Mouse (Mus musculus) spleen, adult 2 months (tissue): ENCODE measurements at regions not wholly inside any gene's neighbourhood (a gene's known extent, or its start where the extent isn't known, plus 50 kb on each side); places are given as distances from the start of the nearest gene placed in this dataset.

ENCODE experiments used
- DNase-seq, 2 experiments: peaks; one replicate each; pipeline versions ENCODE4 v3.0.0 to v3.0.0-alpha.2; 2012 to 2021; ENCODE audit warnings: low spot score in 2 of 2, low read depth in 1 of 2
- H3K27ac ChIP-seq: fragments of 200-500 bp; 2 replicates; pipeline ENCODE4 v1.5.1; 2012; ENCODE audit warnings: low read length, inconsistent platforms; ENCODE audit not compliant: insufficient read depth
- H3K27me3 ChIP-seq: fragments of 200-500 bp; 2 replicates; pipeline ENCODE4 v1.6.1; 2012; ENCODE audit warnings: mild to moderate bottlenecking, moderate library complexity, low read length, inconsistent platforms; ENCODE audit not compliant: control insufficient read depth, insufficient read depth
- H3K36me3 ChIP-seq: fragments of 200-500 bp; 2 replicates; pipeline ENCODE4 v1.6.1; 2012; ENCODE audit warnings: mild to moderate bottlenecking, low read length, inconsistent platforms; ENCODE audit not compliant: control insufficient read depth, insufficient read depth
- H3K4me1 ChIP-seq: fragments of 200-500 bp; 2 replicates; pipeline ENCODE4 v1.6.1; 2011; ENCODE audit warnings: inconsistent platforms; ENCODE audit not compliant: control insufficient read depth, insufficient read depth, insufficient read length
- H3K4me3 ChIP-seq: fragments of 200-500 bp; 2 replicates; pipeline ENCODE4 v1.5.1; 2011; ENCODE audit warnings: mild to moderate bottlenecking, inconsistent platforms; ENCODE audit not compliant: insufficient read depth, insufficient read length; ENCODE audit errors: extremely low read depth
- CTCF ChIP-seq: fragments of 200-500 bp; IDR thresholded peaks from 2 replicates; pipeline ENCODE4 v1.5.1; 2011; ENCODE audit warnings: mild to moderate bottlenecking, inconsistent platforms; ENCODE audit not compliant: insufficient read depth, insufficient read length, insufficient replicate concordance; ENCODE audit errors: extremely low read depth
- POLR2A ChIP-seq: fragments of 200-500 bp; IDR thresholded peaks from 2 replicates; pipeline ENCODE4 v1.6.1; 2011; ENCODE audit warnings: low read depth, low read length, inconsistent platforms
- WGBS: fragments of 180-500 bp; shearing (Covaris S2); methylation state at CpG from one replicate; pipeline ENCODE4 v1.1.7; 2018; 5-methylcytosine and 5-hydroxymethylcytosine counted together

GRCm38 (mm10) chr13:116795041-116795440 lies 230.3 kb downstream of the Parp8 start:
- Histone ChIP-seq H3K4me1 (no peaks in the 10 kb centered on the region), H3K27ac (no peak overlapping the region), H3K36me3 (no peaks in the 10 kb centered on the region), H3K27me3 (no peaks in the 10 kb centered on the region), H3K4me3 (no peak overlapping the region)
- TF ChIP-seq POLR2A = no peak
- no peak for TF ChIP-seq CTCF
- 64% methylated on average over 2 of the region's 2 CpGs for WGBS
- no peak for DNase-seq

- no peak for TF ChIP-seq POLR2A
- no peak for TF ChIP-seq CTCF
- DNase-seq = no peak
- Histone ChIP-seq H3K27me3 (no peaks in the 10 kb centered on the region), H3K36me3 (no peaks in the 10 kb centered on the region), H3K4me3 (no peak overlapping the region), H3K27ac (no peak overlapping the region), H3K4me1 (no peaks in the 10 kb centered on the region)
Measured at GRCm38 (mm10) chr13:116781616-116782015, 243.7 kb downstream of the Parp8 start.

GRCm38 (mm10) chr13:116765491-116765890 lies 259.8 kb downstream of the Parp8 start:
- no peaks in the 10 kb centered on the region for H3K27me3 ChIP-seq
- no peak for TF ChIP-seq CTCF
- TF ChIP-seq POLR2A = no peak
- H3K4me1 ChIP-seq = no peaks in the 10 kb centered on the region
- no peaks in the 10 kb centered on the region for H3K36me3 ChIP-seq
- DNase-seq = no peak
- H3K27ac ChIP-seq = no peak overlapping the region
- 82% methylated on average over 3 of the region's 3 CpGs for WGBS
- no peak overlapping the region for H3K4me3 ChIP-seq

- 81% methylated on average over 2 of the region's 2 CpGs for WGBS
- Histone ChIP-seq H3K4me1 (no peaks in the 10 kb centered on the region), H3K36me3 (no peaks in the 10 kb centered on the region), H3K27me3 (no peaks in the 10 kb centered on the region), H3K27ac (no peak overlapping the region), H3K4me3 (no peak overlapping the region)
- TF ChIP-seq CTCF (no peak), POLR2A (no peak)
- no peak for DNase-seq
Measured at GRCm38 (mm10) chr13:116759912-116760311, 265.4 kb downstream of the Parp8 start.

- no peak overlapping the region for H3K4me3 ChIP-seq
- 68% methylated on average over 4 of the region's 4 CpGs for WGBS
- H3K27ac ChIP-seq = no peak overlapping the region
- no peaks in the 10 kb centered on the region for H3K27me3 ChIP-seq
- no peaks in the 10 kb centered on the region for H3K4me1 ChIP-seq
- no peak for DNase-seq
- H3K36me3 ChIP-seq = no peaks in the 10 kb centered on the region
- TF ChIP-seq POLR2A (no peak), CTCF (no peak)
Measured at GRCm38 (mm10) chr13:116740825-116741224, 284.5 kb downstream of the Parp8 start.

- no peak for DNase-seq
- 71% methylated on average over 14 of the region's 14 CpGs for WGBS
- no peak overlapping the region for H3K4me3 ChIP-seq
- no peak overlapping the region for H3K27ac ChIP-seq
- no peaks in the 10 kb centered on the region for H3K4me1 ChIP-seq
- no peaks in the 10 kb centered on the region for H3K27me3 ChIP-seq
- no peak for TF ChIP-seq CTCF
- no peak for TF ChIP-seq POLR2A
- no peaks in the 10 kb centered on the region for H3K36me3 ChIP-seq
Measured at GRCm38 (mm10) chr13:116723361-116724153, 301.8 kb downstream of the Parp8 start.

- no peaks in the 10 kb centered on the region; the same call in 1 of the 2 replicates for H3K4me1 ChIP-seq
- peaks cover 1% of the 10 kb centered on the region; the same call in 1 of the 2 replicates for H3K27me3 ChIP-seq
- WGBS = 15% methylated on average over 5 of the region's 5 CpGs
- H3K4me3 ChIP-seq = no peak overlapping the region
- no peaks in the 10 kb centered on the region for H3K36me3 ChIP-seq
- no peak overlapping the region for H3K27ac ChIP-seq
- DNase-seq = peak in 1 of 2 experiments; percentile 21
- TF ChIP-seq CTCF (no peak), POLR2A (no peak)
Measured at GRCm38 (mm10) chr13:116714809-116715208, 310.5 kb downstream of the Parp8 start.
